Mouse (Mus musculus) 3134 (cell line): ENCODE measurements around the gene Ccdc182.

Experiments used
- DNase-seq: peaks from one replicate; pipeline ENCODE4 v3.0.0-alpha.2; 2011; ENCODE audit warnings: low spot score; ENCODE audit not compliant: insufficient read length; ENCODE audit errors: extremely low read depth

Ccdc182 gene

GRCm38 (mm10) chr11:88315393-88315792, 21.5 kb downstream of the Ccdc182 start:
- no peak for DNase-seq

- no peak for DNase-seq
These were observed 25.0 kb downstream of the Ccdc182 start for GRCm38 (mm10) chr11:88318850-88319249.

- DNase-seq = no peak
These were observed 33.2 kb downstream of the Ccdc182 start for GRCm38 (mm10) chr11:88327016-88327415.

GRCm38 (mm10) chr11:88328813-88329595, 35.1 kb downstream of the Ccdc182 start:
- no peak for DNase-seq

- no peak for DNase-seq
These were observed 36.9 kb downstream of the Ccdc182 start for GRCm38 (mm10) chr11:88330799-88331198.

GRCm38 (mm10) chr11:88331722-88332121, 37.9 kb downstream of the Ccdc182 start:
- DNase-seq = no peak

- no peak for DNase-seq
These were observed 38.6 kb downstream of the Ccdc182 start for GRCm38 (mm10) chr11:88332309-88332934.

- DNase-seq = no peak
These were observed 41.0 kb downstream of the Ccdc182 start for GRCm38 (mm10) chr11:88334893-88335292.

GRCm38 (mm10) chr11:88337926-88338325, 44.1 kb downstream of the Ccdc182 start:
- no peak for DNase-seq
